Mouse (Mus musculus) stomach, postnatal 0 days (tissue): ENCODE measurements around the gene Col18a1.

Source experiments
- CTCF ChIP-seq: IDR thresholded peaks from 2 replicates; pipeline ENCODE4 v1.5.1; 2016; ENCODE audit warnings: antibody characterized with exemption, low read depth, mild to moderate bottlenecking, moderate library complexity
- EP300 ChIP-seq: optimal IDR thresholded peaks from 2 replicates; pipeline ENCODE3; 2016; ENCODE audit warnings: antibody characterized with exemption

DNA sequence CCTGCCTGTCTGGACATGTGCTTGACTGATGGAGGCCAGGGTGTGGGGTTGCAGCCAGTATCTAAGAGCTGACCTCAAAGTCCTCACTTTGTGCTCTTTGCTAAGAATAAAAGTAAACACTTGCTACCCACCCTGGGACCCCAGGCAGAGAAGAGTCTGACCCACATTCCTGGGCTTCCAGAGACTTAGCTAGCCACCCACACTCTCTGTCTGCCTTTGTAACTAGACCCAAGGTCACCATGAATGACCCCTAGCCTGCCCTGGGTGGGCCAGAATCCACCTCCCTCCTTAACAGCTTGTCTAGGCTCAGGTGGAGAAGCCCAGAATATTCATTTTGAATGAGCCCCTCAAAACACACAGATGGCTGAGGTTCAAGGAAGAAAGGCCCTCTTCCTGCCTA is 28.0 kb downstream of the Col18a1 start:
- no peak for TF ChIP-seq CTCF
- TF ChIP-seq EP300, result no peak
